Comparison of ENCODE assay signal across 9 mouse cellular contexts in the genomic region with DNA sequence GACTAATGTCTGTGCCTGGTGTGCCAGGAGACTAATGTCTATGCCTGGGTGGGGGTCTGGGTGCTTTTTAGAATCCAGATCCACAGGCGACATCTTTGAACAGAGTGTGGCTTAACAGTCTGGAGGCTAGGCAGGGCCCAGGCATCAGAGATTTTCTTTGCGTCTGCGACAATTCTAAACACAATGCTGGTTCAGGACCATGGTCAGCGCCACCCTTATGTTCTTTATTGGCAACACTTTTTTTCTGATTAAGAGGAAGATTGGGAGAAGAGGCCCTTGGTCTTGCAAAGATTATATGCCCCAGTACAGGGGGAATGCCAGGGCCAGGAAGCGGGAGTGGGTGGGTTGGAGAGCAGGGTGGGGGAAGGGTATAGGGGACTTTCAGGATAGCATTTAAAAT.
DNase-seq lines count a peak whose midpoint lies in the region; ATAC-seq and TF ChIP-seq lines count a peak whose summit lies in the region.
"Had no signal": no experiment of that assay in that cellular context is flagged by ENCODE, and none has a peak within 500 bp of the region (broad histone marks: within the 10 kb centered on the region; RNA-seq: fewer than 3 reads in every experiment).

No protein-coding gene starts in this region.

- no peak for ATAC-seq in midbrain, embryonic 12.5 days (ENCODE audit: low FRiP score, low read depth)
- ATAC-seq in midbrain, postnatal 0 days (ENCODE audit: low FRiP score), result no peak

- peak; percentile 18 to 41 for DNase-seq in adrenal gland, adult 18-20 months (ENCODE audit: low spot score in 2 of 2)
- DNase-seq in adrenal gland, adult 2 months, result no peak
- DNase-seq in midbrain, postnatal 0 days (ENCODE audit: low spot score), result no peak
- peak; percentile 37 for DNase-seq in induced T-regulatory cell, adult 2 months (ENCODE audit: low read depth)
- peak; percentile 73 for DNase-seq in testis, postnatal 10 days (ENCODE audit: low spot score)
- no peak for DNase-seq in spleen, postnatal 4 days (ENCODE audit: low spot score in 2 of 2)
- no peak for DNase-seq in cerebellum, adult 9-10 months

- TF ChIP-seq CTCF in midbrain, postnatal 0 days (IDR thresholded peaks at IDR 0.05), result no peak

- H3K36me3 ChIP-seq in midbrain, embryonic 12.5 days, result no peaks in the 10 kb centered on the region
- H3K36me3 ChIP-seq in midbrain, postnatal 0 days (ENCODE audit: insufficient read depth, low read length), result no peaks in the 10 kb centered on the region
- H3K36me3 ChIP-seq: embryonic facial prominence, embryonic 15.5 days had no signal

- H3K9me3 ChIP-seq in midbrain, embryonic 12.5 days, result no peaks in the 10 kb centered on the region
- H3K9me3 ChIP-seq in midbrain, postnatal 0 days (ENCODE audit: low read length), result no peaks in the 10 kb centered on the region
- H3K9me3 ChIP-seq: embryonic facial prominence, embryonic 15.5 days had no signal

- no peak overlapping the region for H3K4me2 ChIP-seq in midbrain, embryonic 12.5 days (replicated peaks)
- H3K4me2 ChIP-seq in midbrain, postnatal 0 days (ENCODE audit: low read depth, low read length, poor library complexity, severe bottlenecking), result no peak overlapping the region
- H3K4me2 ChIP-seq: embryonic facial prominence, embryonic 15.5 days had no signal

- WGBS in midbrain, embryonic 12.5 days, result 31% methylated on average over 5 of the region's 5 CpGs
- 50% methylated on average over 5 of the region's 5 CpGs for WGBS in midbrain, postnatal 0 days

- H3K4me3 ChIP-seq in midbrain, embryonic 12.5 days, result no peak overlapping the region
- no peak overlapping the region for H3K4me3 ChIP-seq in midbrain, postnatal 0 days (ENCODE audit: low read depth, low read length)
- H3K4me3 ChIP-seq: embryonic facial prominence, embryonic 15.5 days had no signal

- peaks cover 36% of the 10 kb centered on the region for H3K4me1 ChIP-seq in midbrain, embryonic 12.5 days
- peaks cover 3% of the 10 kb centered on the region; the same call in 1 of the 2 replicates for H3K4me1 ChIP-seq in midbrain, postnatal 0 days (ENCODE audit: insufficient read depth, low read length)
- H3K4me1 ChIP-seq: embryonic facial prominence, embryonic 15.5 days had no signal

- H3K27me3 ChIP-seq in midbrain, embryonic 12.5 days, result no peaks in the 10 kb centered on the region
- no peaks in the 10 kb centered on the region for H3K27me3 ChIP-seq in midbrain, postnatal 0 days (ENCODE audit: insufficient read depth, low read length)

- H3K27ac ChIP-seq in midbrain, embryonic 12.5 days (replicated peaks), result 0 out of 2 replicates have a peak overlapping the region, but pooled peaks have one; percentile 43
- no peak overlapping the region for H3K27ac ChIP-seq in midbrain, postnatal 0 days (ENCODE audit: low read depth, low read length)
- H3K27ac ChIP-seq: embryonic facial prominence, embryonic 15.5 days had no signal

- H3K9ac ChIP-seq in midbrain, embryonic 12.5 days (replicated peaks), result no peak overlapping the region
- no peak overlapping the region for H3K9ac ChIP-seq in midbrain, postnatal 0 days (replicated peaks; ENCODE audit: low read length, poor library complexity, severe bottlenecking)
- H3K9ac ChIP-seq: embryonic facial prominence, embryonic 15.5 days had no signal

Comparison
In these comparisons a context has a peak if more than half of its experiments do, and no peak if none do; other contexts are left out.
1. DNase-seq: peak in adrenal gland, adult 18-20 months (2 of 2), induced T-regulatory cell, adult 2 months (single experiment) and testis, postnatal 10 days (single experiment); none in adrenal gland, adult 2 months (single experiment), midbrain, postnatal 0 days (single experiment), spleen, postnatal 4 days (0 of 2) and cerebellum, adult 9-10 months (single experiment).